Mouse (Mus musculus): ENCODE data around the gene Jade2.

The Jade2 gene

DNA sequence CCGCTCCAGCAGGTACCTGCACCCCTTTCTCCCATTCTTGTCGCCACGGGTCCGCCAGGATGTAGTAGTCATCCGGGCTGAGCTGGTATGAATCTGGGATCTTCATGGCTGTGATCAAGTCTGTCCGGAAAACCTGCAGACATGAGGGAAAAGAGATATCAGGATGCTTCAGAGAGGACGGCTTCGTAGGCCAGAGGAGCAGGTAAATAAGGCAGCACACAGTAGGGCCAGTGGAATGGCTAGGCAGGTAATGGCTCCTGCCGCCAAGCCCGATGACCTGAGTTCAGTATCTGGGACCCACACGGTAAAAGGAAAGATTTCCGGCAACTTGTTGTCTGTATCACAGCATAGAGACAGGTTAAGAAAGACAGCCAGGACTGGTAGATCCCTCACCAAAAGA is 21.9 kb downstream of the Jade2 start:
- DNase-seq (ENCODE audit: low read depth, low spot score): no peak

DNA sequence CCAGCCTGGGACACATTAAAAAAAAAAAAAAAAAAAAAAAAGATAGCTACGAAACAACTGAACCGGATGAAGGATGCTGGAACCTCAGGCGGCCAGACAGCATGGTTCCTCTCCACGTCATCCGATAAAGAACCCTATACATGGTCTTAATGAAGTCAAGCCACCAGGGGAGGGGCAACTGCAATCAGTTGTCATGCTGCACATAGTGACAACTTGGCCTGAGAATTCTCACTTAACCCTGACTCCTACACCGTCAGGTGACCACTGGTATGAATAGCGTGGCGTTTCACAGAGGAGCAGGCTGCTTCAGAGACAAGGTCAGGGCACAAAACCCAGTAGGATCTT is 23.4 kb downstream of the Jade2 start:
- no peak for DNase-seq (ENCODE audit: low read depth, low spot score)

DNA sequence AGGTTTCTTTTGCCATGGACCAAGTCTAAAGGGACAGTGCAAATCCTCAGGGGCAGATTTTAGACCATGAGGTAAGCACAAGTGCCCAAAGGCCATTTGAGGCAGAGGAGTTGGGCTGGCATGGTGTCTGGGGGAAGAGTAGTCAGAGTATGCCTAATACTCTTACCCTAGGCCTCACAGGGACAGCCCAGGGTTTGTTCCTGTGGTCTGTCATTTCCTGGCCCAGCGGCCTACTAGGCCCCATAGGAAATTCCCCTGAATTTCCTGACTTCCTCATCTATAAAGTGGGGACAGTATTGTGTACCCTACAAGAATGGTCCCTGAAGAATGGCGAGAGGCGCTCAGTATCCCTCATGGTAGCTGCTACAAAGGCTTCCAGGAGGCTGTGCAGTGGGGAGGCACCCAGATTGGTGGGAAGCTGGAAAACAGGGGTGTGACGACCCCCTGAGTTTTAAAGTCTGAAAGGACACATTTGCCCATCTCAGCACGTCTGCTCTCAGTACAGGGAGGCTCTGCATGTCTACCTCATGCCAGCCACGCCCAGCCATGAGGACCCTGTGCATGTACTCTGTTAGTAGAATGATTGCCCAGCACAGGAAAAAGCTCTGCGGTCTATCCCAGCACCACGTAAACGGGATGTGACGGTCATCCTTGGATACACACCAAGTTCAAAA is 23.9 kb downstream of the Jade2 start:
- DNase-seq (ENCODE audit: low read depth, low spot score): no peak

DNA sequence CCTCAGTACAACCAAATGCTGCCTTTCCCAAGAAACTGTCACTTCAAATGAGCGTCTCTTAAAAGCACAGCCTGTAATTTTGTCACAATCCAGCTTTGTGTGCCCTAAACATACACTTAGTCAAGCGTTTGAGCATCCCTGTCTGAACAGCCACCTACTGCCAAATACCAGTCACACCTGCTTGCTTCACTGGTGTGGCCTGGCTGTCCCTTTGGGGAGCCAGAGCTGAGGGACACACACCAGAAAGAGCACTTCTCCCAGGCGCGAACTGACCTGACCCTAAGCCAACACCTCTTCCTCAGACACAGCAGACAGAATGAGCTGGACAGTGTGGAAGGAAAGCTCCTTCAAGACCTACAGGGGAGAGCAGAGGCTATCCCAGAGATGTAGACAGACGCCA is 24.5 kb downstream of the Jade2 start:
- DNase-seq (ENCODE audit: low read depth, low spot score): no peak

DNA sequence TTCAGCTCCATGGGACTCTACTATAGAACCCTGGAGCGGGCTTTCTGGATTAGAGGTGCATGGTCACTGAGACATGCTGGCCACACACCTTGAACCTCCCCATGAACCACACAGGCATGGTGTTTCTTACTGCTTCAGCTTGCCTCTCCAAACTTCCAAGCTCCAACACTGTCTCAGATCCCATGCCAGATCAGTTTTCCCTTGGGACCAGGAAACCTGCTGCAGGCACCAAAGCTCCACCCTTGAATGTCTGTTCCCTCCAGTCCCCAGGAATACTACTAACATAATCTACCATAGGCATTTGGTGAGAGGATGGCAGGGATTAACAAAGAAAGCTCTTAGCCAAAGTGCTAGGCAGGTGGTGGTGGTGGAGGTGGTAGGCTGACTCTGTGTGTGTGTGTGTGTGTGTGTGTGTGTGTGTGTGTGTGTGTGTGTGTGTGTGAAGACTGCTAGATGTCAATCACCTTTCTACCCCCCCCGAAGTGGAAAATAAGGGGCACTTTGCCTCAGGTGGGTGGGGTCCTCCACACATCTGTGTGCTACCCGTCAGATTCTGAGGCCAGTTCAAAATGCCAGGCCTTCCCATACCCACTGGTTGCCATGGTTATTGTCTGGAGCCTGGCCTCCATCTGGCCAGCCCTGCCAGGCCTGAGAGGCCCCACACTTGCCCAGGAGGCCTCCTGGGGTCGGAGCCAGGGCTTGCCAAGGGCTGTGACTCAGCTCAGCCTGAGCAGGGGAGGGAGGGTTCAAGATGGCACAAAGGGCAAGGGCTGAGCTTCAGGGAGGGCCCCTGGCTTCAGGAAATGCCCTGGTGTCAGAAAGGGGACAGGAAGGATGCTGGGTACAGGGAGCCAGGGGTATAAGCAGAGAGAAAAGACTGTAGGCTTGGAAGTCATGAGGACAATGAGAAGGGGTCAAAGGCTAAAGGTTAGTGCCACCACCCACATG is 25.2 kb downstream of the Jade2 start:
- DNase-seq (ENCODE audit: low read depth, low spot score): no peak

DNA sequence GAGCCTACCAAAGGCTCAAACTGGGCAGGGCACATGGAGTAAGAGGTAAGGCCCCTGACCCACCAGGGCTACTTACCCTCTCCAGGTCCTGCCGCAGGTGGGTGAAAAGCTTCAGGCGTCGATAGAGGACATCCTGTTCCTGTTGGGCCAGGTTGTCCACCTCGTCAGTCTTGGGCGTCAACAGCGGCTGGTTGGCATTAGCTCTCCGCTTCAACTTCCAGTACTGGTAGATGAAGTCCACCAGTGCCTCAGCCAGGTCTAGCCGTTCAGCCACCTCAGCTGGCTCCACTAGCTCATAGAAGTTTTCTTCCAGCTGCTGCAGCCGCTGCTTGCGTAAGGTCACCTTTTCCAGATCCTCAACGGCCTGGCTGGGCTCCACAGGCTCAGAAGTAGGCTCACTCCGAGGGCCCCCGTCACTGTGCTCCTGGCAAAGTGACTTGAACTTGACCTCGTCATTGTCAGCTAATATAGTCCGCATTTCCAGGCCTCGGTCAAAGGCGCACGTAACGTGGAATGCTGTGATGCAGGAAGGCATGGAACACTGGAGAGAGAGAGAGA is 32.5 kb downstream of the Jade2 start:
- DNase-seq (ENCODE audit: low read depth, low spot score): no peak

DNA sequence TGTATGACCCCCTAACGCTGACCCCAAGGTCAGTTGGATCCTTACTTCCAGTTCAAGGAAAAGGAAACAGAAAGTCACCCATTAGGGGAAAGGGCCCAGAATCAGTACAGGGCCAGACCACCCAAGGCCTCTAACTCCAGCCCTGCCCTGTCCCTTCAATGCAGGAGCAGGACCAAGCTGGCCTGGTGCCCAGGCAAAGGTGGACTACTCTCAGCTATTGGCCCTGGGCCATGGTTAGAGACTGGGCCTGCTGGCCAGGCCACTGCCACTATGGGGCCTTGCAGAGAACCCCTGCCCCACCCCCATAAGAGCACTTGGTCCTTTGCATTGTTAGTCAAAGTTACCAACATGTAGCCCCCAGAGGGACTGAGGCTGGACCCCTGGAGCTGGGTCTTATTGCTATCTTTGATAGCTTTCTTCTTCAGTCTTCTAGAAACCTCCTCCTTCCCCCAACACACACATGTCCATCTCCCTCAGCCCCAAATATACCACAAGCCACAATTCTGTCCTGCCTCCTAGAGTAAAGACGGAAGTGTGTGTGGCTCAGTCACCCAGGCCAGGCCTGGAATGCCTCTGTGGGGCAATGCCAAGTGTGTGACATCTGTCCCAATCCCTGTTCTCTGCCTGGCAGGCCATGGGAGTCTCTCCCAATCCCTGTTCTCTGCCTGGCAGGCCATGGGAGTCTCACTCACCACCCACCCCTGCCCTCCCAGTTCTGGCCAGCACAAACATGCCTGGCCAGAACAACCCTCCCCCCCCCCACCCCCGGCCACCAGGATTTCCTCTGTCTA is 33.3 kb downstream of the Jade2 start:
- no peak for DNase-seq (ENCODE audit: low read depth, low spot score)

DNA sequence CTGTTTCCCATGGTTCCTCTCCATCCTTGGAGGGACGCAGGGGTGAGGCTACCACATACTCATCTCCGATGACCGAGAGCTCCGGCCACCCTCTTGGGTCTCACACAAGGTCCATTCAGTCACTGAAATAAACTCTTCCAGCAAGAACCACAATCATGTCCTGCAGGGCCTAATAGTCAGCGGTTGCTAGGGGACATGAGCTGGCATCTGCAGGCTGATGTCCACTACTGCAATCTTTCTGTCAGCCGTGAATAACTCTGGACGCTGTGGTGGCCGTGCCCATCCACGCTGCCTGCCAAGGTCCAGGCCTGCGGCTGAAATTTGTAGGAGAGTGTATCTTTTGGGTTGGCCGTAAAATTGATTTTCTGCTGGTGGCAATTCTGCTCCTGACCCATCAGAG is 34.2 kb downstream of the Jade2 start:
- DNase-seq (ENCODE audit: low read depth, low spot score): no peak

DNA sequence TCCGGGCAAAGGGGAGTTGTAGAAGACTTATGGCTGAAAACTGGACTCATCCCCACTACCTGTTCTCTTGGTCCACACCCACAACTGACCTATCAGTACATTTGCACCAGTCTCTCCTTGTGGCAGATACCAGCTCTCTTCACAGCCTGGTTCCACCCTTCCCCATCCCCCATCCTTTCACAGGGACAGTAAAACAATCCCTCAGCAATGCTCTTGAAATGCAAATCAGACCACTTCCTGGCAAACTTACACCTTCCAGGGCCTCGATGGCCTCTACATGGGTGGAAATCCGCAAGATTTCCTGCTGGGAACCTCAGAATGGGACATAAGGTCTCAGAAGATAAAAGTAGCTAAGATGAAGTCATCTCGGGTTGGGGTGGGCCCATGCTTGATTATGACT is 34.7 kb downstream of the Jade2 start:
- no peak for DNase-seq (ENCODE audit: low read depth, low spot score)

DNA sequence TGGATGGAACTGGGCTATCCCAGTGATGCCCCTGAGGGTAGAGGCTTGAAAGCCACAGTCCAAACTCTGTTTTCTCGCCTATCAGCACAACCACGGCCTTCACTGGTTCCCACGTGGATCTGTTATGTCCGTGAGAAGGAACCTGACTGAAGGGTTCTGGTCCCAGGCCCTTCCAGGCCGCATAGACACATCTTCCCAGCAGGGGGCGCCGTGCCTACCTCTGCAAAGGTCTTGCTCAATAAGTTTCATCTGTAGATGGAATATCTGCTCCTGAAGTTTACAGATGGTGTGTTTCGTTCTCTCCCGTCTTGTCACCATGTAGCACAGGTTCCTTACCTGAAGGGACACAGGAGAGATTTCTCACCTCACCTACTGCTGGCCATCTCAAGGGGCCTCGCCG is 36.6 kb downstream of the Jade2 start:
- peak; percentile 67 for DNase-seq (ENCODE audit: low read depth, low spot score)

DNA sequence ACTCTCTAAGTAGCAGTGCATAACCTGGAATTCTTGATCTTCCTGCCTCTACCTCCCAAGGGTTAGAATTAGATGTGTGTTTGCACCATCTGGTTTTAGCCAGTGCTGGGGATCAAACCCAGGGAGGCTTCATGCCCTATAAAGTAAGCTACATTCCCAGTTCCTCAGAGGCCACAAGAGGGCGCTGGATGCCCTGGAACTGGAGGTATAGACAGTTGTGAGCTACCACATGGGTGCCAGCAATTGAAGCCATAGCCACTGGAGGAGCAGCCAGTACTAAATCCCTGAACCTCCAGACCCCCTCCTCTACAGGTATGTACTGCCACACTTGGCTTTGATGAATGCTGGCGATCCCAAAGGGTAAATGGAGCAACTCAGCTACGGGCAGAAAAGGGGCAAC is 37.5 kb downstream of the Jade2 start:
- DNase-seq (ENCODE audit: low read depth, low spot score): peak; percentile 64

DNA sequence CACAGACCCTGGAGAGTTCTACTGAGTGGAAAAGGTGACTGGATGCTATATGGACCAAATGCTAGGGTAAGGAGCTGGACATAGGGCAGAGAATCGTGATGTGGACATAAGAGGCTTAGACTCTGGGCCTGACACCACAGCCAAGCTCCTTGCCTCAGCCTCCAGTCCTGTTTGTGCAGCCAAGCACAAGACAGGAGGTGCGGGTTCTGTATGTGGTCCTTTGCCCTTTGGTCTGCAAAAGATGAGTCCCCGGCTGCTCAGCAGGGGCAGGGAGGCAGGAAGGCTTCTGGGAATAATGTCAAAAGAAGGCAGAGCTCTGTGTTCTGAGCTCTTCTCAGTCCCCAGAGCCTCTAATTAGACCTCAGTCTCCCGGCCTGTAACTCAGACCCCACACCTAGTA is 38.6 kb downstream of the Jade2 start:
- DNase-seq (ENCODE audit: low read depth, low spot score): no peak

DNA sequence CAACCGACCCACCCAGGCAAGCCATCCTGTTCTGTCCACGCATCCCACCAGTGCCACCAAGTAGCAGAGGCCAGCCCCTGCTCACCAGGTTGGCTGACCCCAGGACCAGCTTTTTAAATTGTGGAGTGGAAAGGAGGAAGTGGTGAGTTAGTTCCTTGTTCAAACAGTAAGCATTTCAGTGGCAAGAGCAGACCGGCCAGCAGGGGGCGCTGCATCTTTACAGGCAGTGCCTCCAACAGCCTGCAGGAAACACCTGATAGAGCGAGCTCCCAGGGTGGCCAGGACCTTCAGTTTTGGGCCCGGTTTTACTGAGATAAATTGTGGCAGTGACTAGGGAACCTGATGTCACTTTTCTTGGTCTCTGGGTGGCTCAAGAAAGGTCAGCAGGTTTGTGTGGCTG is 39.7 kb downstream of the Jade2 start:
- peak; percentile 65 for DNase-seq (ENCODE audit: low read depth, low spot score)

DNA sequence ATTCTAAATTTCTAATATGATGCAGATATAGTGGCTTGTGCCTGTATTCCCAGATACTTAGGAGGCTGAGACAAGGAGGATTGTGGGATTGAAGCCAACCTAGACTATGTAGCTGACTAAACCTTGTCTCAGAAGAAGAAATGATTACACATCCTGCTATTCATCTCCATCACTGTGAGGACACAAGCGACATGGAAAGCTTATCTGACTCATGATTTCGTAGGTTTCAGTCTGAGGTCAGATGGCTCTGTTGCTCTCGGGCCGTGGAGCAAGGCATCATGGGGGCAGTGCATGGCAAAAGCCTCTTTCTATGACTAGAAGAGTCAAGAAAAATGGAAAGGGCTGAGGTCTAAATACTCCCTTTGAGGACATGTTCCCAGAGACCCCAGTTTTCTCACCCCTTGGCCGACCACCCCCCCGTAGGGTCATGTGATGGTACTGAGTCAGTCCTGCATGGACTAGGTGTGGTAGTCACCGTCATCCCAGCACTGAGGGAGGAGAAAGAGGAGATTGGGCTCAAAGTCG is 45.4 kb downstream of the Jade2 start:
- no peak for DNase-seq (ENCODE audit: low read depth, low spot score)

DNA sequence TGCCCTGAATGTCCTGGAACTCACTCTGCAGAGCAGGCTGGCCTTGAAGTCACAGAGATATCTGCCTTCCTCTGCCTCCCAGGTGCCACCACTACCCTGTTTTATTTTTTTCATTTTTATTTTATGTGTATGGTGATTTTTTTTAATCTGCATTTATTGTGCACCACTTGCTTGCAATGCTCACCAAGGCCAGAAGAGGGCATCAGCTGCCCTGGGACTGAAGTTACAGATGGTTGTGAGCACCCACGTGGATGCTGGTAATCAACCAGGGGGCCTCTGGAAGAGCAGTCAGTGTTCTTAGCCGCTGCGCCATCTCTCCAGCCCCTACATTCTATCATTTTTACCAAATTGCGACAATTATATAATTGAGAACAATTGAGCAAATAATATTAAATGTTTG is 46.2 kb downstream of the Jade2 start:
- DNase-seq (ENCODE audit: low read depth, low spot score): no peak

DNA sequence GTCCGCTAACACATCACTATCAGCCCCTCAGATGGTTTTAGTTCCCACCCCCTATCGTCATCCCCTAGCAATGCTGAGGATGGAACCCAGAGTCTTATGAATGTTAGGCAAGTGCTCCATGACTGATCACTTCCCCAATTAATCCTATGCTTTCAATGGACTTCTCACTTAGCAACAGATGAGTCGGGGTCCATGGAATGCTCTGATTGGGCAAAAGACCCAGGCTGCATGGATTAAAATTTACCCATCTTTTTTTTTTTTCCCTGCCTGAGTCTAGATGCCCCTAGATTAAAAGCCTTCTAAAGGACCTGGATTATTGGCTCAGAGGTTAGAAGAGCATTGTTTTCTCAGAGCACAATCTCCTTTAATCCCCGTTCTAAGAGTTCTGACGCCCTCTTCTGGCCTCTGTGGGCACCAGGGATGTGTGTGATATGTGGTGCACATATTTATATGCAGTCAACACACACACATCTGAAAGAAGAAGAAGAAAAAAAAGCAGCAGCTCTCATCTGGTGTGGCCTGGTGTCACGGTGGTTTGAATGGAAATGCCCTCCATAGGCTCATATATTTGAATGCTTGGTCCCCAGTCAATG is 47.7 kb downstream of the Jade2 start:
- no peak for DNase-seq (ENCODE audit: low read depth, low spot score)

DNA sequence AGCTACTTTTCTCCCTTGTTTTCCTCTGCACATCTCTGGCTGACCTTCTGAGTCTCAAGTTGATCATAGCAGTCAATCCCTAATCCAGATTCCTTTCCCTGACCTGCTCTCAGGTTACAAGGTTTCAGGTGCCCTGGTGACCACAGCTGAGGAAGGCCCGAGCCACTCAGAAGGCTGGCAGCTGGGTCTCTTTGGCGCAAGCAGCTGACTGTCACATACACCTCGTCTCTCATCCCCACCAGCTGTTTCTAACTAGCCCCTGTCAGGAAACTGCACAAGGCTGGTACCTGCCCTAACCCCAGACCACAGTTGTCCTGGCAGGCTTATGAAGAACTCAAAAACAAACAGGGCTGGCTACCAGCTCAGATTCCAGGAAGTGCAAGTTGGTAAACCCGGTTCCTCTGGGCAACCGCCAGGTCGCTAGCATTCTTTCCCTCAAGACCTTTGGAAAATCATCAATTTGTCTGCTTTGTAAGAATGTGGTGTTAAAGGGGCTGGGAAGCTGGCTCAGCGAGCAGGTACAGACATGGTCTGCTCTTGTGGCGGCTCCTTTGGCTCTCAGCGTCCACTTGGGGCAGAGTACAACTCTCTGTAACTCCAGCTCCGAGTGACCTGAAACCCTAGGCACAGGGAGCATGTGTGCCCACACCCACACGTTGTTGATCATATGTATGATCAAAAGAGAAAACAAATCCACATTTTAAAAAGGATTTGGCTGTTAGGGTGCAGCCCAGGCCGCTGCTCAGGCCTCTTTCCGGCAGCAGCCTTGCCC is 50.2 kb downstream of the Jade2 start:
- DNase-seq (ENCODE audit: low read depth, low spot score): no peak

DNA sequence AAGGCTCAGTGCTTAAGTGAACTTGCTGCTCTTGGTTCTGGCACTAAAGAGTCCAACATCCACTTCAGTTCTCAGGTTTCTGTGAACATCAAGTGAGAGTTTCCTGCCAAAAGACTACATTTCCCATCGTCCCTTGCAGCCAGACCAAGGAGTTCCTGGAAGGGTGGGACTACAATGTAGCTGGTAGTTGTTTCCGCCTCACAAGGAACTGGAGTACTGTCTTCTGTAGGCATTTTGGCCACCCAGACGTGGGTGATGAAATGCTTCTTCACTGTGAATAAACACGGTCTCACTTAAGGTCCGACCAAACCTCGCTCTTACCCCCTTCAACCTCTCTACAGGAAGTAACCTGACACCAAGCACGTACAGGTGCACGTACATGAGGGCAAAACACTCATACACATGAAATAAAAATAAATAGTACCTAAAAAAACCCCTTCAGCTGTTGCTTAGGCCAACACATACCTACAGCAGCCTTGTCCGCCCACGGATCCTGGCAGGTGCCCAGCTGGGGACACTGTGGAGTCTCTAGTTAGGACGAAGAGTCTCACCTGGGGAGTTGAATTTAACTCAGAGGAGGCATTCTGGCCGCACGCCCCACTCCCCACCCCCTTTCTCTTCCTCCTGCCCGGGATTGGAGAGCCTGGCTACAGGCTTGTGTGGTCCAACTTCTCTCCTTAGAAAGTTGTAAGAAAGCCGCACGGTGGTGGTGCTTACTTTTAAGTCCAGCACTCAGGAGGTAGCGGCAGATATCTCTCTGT is 52.1 kb downstream of the Jade2 start:
- DNase-seq (ENCODE audit: low read depth, low spot score): peak; percentile 50

DNA sequence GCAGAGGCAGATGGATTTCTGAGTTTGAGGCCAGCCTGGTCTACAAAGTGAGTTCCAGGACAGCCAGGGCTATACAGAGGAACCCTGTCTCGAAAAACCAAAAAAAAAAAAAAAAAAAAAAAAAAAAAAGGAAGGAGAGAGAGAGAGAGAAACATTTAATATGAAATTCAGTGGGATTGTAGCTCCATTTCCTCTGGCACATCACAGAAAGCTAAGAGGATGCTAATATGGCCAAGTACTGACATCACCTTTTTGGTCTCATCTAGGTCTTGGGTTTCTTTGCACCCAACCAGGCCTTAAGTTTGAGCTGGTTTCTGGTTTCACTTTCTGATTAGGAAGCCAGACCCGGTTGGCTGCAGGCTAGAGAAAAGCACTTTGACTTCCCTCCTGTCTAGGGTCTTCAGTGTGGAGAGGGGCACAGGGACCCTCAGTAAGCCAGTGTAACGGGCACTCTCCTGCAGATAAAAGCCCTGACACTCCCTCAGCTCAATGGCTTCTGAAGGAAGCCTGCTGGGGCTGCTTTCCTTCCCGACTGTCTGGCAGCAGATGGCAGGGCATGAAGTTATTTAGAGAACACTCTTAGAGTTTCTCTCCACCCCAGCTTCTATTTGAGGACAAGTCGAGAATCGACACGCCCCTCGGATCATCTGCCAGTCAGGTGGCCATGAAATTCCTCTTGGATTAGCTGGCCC is 56.7 kb downstream of the Jade2 start:
- no peak for DNase-seq (ENCODE audit: low read depth, low spot score)
